Mouse (Mus musculus): ENCODE measurements at regions not wholly inside any gene's neighbourhood (a gene's known extent, or its start where the extent isn't known, plus 50 kb on each side); places are given as distances from the start of the nearest gene placed in this dataset.

DNA sequence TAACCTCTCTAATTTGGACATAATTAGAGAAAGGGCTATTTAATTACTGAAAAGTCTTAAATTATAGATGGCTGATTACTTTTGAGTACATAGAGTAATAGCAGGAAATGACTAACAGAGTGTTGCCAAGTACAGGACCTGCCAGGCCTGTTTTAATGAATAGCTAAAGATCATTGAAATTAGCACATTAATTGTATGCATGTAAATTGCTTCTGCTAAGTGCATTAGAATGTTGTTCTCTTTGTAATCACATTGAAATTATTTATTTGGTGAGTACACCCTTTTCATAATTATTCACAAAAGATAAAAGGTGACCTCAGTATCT, 107.5 kb upstream of the Nectin3 start:
- H3K4me1 ChIP-seq (ENCODE audit: control insufficient read depth, insufficient read depth, low read length): no peaks in the 10 kb centered on the region
- no peak overlapping the region for H3K4me3 ChIP-seq (ENCODE audit: insufficient read depth, low read length)
- TF ChIP-seq CTCF (IDR thresholded peaks at IDR 0.05; ENCODE audit: borderline replicate concordance, insufficient read depth, low read length) (no peak), POLR2A (IDR thresholded peaks at IDR 0.05; ENCODE audit: low read depth, low read length) (no peak)
- H3K27ac ChIP-seq (ENCODE audit: insufficient read depth, low read length): no peak overlapping the region

DNA sequence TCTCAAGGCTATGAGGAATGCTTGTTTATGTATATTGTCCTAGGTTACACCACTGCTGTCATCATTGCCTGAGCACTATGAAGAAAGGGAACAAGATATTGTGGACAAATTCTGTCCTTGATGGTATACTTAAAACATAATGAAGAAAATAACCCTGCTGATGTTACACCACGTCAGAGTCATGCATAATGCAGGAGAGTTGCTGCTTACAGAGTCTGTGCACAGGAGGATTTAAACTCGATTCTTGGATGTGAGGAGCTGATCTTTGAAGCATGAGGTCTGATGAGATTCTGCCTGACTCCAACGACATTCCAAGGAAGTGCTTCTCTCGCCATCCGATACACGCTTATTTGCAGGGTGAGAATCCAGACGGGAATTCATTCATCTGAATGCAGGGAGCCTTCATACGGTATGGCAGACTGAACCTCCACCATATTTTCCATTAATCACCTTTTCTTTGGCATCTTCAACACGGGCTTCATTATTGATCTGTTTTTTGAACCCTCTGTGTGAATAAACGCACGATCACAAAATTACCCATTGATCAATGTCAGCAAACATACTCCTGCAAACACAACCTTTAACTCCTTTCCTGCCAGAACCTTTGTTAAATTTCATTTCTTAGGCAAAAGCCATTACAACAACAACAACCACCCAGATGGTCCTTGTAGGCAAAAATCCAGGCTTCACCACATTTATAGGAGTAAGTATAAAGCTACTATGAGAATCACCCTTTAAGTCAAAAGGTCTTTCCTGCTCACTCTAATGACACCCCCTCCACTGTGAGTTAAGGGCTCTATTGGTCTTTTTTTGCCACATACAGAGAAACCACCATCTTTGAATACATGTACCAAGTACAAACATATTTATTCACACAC, 106.9 kb upstream of the Nectin3 start:
- Histone ChIP-seq H3K4me3 (ENCODE audit: insufficient read depth, low read length) (no peak overlapping the region), H3K4me1 (ENCODE audit: control insufficient read depth, insufficient read depth, low read length) (no peaks in the 10 kb centered on the region), H3K27ac (ENCODE audit: insufficient read depth, low read length) (no peak overlapping the region)
- TF ChIP-seq POLR2A (IDR thresholded peaks at IDR 0.05; ENCODE audit: low read depth, low read length): no peak
- TF ChIP-seq CTCF (IDR thresholded peaks at IDR 0.05; ENCODE audit: borderline replicate concordance, insufficient read depth, low read length): no peak

DNA sequence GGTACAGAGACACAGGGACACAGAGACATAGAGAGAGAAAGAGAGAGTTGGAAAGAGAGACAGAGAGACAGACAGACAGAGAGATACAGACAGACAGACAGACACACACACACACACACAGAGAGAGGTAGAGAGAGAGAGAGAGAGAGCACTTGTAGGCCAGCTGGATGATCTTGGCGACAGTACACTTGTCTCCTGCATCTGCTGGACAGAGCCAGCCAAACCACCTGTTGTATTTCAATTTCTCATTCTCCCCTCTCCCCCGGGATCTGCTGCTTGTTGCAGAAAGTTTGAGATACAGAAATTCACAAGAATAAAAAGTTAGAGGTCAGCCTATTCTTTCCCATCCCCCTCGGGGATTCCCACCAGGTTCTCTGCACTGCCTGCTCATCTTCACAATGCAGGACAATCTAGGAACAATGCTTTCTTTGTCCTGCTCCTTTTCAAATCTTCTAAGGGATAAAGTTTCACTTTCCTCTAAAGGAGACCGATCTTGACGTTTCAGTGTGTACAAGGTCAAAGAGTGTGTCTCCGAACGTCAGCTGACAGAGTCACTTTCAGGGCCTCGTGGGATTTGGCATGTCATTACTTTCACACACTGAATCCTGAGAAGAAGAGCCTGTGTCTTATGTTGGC, 94.4 kb upstream of the Nectin3 start:
- TF ChIP-seq POLR2A (IDR thresholded peaks at IDR 0.05; ENCODE audit: low read depth, low read length) (no peak), CTCF (IDR thresholded peaks at IDR 0.05; ENCODE audit: borderline replicate concordance, insufficient read depth, low read length) (no peak)

DNA sequence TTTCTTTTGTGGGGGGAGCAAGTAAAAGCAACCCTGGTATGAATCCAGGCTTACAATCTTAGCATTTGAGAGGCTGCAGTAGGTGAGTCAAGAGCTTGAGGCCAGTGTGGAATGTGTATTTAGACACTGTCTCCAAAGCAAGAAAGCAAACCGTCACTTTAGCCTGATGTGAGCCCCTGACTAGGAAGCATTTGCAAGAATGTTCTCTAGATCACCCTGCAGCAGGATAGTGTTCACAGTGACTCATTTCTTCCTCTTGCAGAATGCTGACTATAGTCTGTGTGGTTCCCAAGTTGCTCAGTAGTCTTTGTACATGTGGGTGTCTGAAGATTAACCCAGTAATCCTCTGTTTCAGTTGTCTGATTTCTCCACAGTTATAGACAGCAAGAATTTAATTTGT, 88.7 kb upstream of the Nectin3 start:
- Histone ChIP-seq H3K4me1 (ENCODE audit: control insufficient read depth, insufficient read depth, low read length) (peaks cover 2% of the 10 kb centered on the region; the same call in 1 of the 2 replicates), H3K4me3 (ENCODE audit: insufficient read depth, low read length) (no peak overlapping the region), H3K27ac (ENCODE audit: insufficient read depth, low read length) (peak overlapping the region; percentile 70)
- TF ChIP-seq CTCF (IDR thresholded peaks at IDR 0.05; ENCODE audit: borderline replicate concordance, insufficient read depth, low read length) (no peak), POLR2A (IDR thresholded peaks at IDR 0.05; ENCODE audit: low read depth, low read length) (no peak)

More for the DNA sequence above, 94.4 kb upstream of the Nectin3 start:
- no peaks in the 10 kb centered on the region for H3K4me1 ChIP-seq (ENCODE audit: control insufficient read depth, insufficient read depth, low read length)
- H3K4me3 ChIP-seq (ENCODE audit: insufficient read depth, low read length): no peak overlapping the region
- no peak overlapping the region for H3K27ac ChIP-seq (ENCODE audit: insufficient read depth, low read length)

DNA sequence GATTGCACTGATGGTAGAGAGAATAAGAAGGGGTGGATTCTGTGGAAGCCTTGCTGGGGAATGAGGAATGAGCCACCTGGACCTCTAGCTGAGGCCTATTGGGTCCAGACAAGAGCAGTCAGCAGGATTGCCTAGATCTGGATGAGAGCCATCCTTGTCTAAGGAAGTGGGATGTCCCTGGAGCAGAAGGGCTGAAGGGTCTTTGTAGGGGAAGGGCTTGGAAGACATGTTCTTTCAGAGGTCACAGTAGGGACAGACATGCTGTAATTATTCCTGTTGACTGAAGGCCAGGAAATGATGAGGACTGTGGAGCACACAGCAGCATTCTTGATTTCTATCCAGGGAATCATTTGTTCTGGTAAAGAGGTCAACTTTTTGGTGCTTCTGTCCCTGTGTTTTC, 86.2 kb upstream of the Nectin3 start:
- peaks cover 2% of the 10 kb centered on the region; the same call in 1 of the 2 replicates for H3K4me1 ChIP-seq (ENCODE audit: control insufficient read depth, insufficient read depth, low read length)
- TF ChIP-seq POLR2A (IDR thresholded peaks at IDR 0.05; ENCODE audit: low read depth, low read length) (no peak), CTCF (IDR thresholded peaks at IDR 0.05; ENCODE audit: borderline replicate concordance, insufficient read depth, low read length) (no peak)
- H3K4me3 ChIP-seq (ENCODE audit: insufficient read depth, low read length): no peak overlapping the region
- H3K27ac ChIP-seq (ENCODE audit: insufficient read depth, low read length): no peak overlapping the region

DNA sequence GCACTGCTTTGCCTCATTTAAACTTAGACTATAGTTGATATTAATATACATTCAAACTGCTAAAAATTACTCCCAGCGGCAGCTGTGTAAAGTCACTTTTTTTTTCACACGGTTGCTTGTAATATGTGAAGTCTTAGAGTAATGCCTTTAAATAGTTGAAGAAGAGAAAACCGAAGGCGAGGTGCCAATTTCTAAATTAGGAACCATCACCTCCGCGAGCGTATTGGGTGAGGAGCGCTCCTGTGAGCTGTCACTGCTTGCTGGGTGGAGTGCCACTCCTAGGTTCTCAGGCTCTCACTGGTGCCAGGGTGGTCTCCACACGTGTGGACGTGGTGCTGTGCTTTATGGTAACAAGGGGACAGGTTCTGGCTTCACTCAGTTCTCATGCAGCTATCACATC, 82.8 kb upstream of the Nectin3 start:
- Histone ChIP-seq H3K27ac (ENCODE audit: insufficient read depth, low read length) (no peak overlapping the region), H3K4me3 (ENCODE audit: insufficient read depth, low read length) (no peak overlapping the region), H3K4me1 (ENCODE audit: control insufficient read depth, insufficient read depth, low read length) (no peaks in the 10 kb centered on the region; the same call in 1 of the 2 replicates)
- TF ChIP-seq POLR2A (IDR thresholded peaks at IDR 0.05; ENCODE audit: low read depth, low read length) (no peak), CTCF (IDR thresholded peaks at IDR 0.05; ENCODE audit: borderline replicate concordance, insufficient read depth, low read length) (no peak)

DNA sequence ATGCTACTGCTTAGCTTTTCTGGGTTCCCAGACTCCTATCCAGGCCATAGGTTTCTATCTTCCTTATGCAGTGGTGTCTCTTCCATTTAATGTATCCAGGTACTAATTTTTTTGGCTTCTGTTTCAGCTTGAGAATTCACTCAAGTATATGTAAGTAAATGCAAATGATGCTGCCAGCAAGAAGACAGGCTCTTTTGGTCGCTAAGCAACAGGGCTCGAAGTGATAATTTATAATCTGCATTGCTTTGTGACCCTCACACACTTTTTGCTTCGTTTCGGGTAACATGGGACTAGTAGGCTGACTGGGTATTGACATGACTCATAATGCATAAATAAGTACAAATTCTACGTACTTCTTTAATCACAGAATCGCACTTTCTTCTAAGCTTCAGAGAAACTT, 75.9 kb upstream of the Nectin3 start:
- Histone ChIP-seq H3K27ac (ENCODE audit: insufficient read depth, low read length) (no peak overlapping the region), H3K4me3 (ENCODE audit: insufficient read depth, low read length) (no peak overlapping the region), H3K4me1 (ENCODE audit: control insufficient read depth, insufficient read depth, low read length) (no peaks in the 10 kb centered on the region)
- no peak for TF ChIP-seq CTCF (IDR thresholded peaks at IDR 0.05; ENCODE audit: borderline replicate concordance, insufficient read depth, low read length)
- no peak for TF ChIP-seq POLR2A (IDR thresholded peaks at IDR 0.05; ENCODE audit: low read depth, low read length)

DNA sequence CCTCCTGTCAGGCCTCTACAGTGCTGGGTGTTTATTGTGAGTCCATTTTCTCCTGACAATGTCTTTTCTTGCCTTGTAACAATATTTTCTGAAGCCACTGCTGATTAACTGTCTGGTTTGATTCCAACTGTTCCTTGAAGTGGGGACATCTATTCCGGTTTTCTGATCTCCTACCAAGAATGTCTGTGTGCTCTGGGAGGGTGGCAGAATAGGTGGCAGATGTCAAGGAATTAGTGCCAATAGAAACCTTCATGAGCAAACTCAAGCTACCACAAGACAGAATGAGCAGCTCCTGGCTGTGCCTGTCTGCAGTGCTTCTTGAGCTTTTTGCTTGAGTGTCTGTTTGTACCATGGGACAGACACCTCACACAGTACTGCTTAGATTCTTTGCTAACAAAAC, 69.1 kb upstream of the Nectin3 start:
- no peak for TF ChIP-seq POLR2A (IDR thresholded peaks at IDR 0.05; ENCODE audit: low read depth, low read length)
- no peak overlapping the region for H3K4me3 ChIP-seq (ENCODE audit: insufficient read depth, low read length)
- no peak overlapping the region for H3K27ac ChIP-seq (ENCODE audit: insufficient read depth, low read length)
- no peaks in the 10 kb centered on the region for H3K4me1 ChIP-seq (ENCODE audit: control insufficient read depth, insufficient read depth, low read length)

DNA sequence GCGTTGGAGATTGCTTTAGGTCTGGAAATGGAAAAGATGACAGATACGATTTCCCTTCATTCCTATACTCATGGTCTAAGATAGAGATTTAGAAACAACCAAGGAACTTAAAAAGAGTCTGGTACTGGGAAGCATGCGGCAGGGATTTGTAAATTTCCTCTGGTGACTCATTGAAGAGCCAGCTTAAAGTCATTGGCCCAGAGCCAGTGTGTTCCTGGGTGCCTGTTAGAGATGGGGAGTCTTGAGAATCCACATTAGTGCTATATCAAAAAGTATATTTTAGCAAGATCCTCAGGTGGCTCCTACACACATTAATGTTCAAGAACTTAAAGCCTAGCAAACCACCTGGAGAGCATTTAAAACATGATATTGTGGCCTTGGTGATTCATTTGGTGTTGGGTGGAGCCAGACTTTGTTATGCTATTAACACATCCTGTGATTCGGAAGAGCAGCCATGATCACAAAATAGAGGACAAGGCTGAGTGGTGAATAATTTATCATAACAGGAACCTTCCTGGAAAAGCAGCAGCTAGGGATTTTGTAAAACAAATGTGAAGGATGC, 67.8 kb upstream of the Nectin3 start:
- Histone ChIP-seq H3K4me3 (ENCODE audit: insufficient read depth, low read length) (no peak overlapping the region), H3K4me1 (ENCODE audit: control insufficient read depth, insufficient read depth, low read length) (no peaks in the 10 kb centered on the region), H3K27ac (ENCODE audit: insufficient read depth, low read length) (peak overlapping the region; percentile 1; the same call in 1 of the 2 replicates)
- TF ChIP-seq CTCF (IDR thresholded peaks at IDR 0.05; ENCODE audit: borderline replicate concordance, insufficient read depth, low read length): no peak
- TF ChIP-seq POLR2A (IDR thresholded peaks at IDR 0.05; ENCODE audit: low read depth, low read length): no peak

DNA sequence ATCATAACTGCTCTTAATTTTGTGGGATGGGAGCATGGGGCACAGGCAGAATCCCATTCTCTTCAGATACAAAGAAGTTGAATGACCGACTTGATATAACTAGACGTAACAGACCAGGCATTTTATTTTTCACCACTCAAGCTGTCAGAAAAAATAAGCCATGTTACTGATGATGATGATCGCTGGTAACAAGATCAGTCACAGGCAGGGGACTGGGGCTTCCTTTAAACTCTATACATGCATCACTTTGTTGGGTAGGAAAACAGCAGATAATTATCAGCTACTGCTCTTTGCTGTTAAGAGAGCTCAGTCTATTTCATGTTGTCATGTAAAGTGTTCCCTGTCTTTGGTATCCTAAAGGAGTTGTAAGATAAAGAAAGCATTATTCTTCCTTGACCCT, 59.0 kb upstream of the Nectin3 start:
- TF ChIP-seq POLR2A (IDR thresholded peaks at IDR 0.05; ENCODE audit: low read depth, low read length) (no peak), CTCF (IDR thresholded peaks at IDR 0.05; ENCODE audit: borderline replicate concordance, insufficient read depth, low read length) (no peak)
- no peak overlapping the region for H3K27ac ChIP-seq (ENCODE audit: insufficient read depth, low read length)
- no peaks in the 10 kb centered on the region for H3K4me1 ChIP-seq (ENCODE audit: control insufficient read depth, insufficient read depth, low read length)
- H3K4me3 ChIP-seq (ENCODE audit: insufficient read depth, low read length): no peak overlapping the region

Data from embryonic fibroblast, embryonic 13.5 days (primary cell).